In genomic region chr19:20836055-20836845, GRCm38 (mm10) we compare ENCODE assay signal across 11 mouse cellular contexts.
DNase-seq lines count a peak whose midpoint lies in the region; ATAC-seq and TF ChIP-seq lines count a peak whose summit lies in the region.
"Had no signal": no experiment of that assay in that cellular context is flagged by ENCODE, and none has a peak within 500 bp of the region (broad histone marks: within the 10 kb centered on the region; RNA-seq: fewer than 3 reads in every experiment).

No protein-coding gene starts in this region.

- H3K4me2 ChIP-seq in lung, embryonic 15.5 days: no peak overlapping the region
- no peak overlapping the region for H3K4me2 ChIP-seq in heart, postnatal 0 days (ENCODE audit: low read depth, low read length)
- H3K4me2 ChIP-seq: heart, embryonic 13.5 days; liver, embryonic 13.5 days had no signal

- H3K9me3 ChIP-seq in lung, embryonic 15.5 days: no peaks in the 10 kb centered on the region
- H3K9me3 ChIP-seq in heart, postnatal 0 days (replicated peaks; ENCODE audit: control insufficient read depth, low read length): no peaks in the 10 kb centered on the region
- H3K9me3 ChIP-seq: liver, embryonic 13.5 days had no signal

- no peak overlapping the region for H3K27ac ChIP-seq in lung, embryonic 15.5 days
- no peak overlapping the region for H3K27ac ChIP-seq in heart, postnatal 0 days (ENCODE audit: low read depth)
- H3K27ac ChIP-seq: heart, embryonic 13.5 days; liver, embryonic 13.5 days had no signal

- TF ChIP-seq CTCF in heart, postnatal 0 days (IDR thresholded peaks at IDR 0.05; ENCODE audit: low read depth): no peak

- DNase-seq in frontal cortex, postnatal 25 days (ENCODE audit: low spot score in 2 of 2): no peak
- DNase-seq in lung, postnatal 25 days (ENCODE audit: low spot score): no peak
- peak; percentile 41 for DNase-seq in heart, postnatal 0 days (ENCODE audit: low spot score)
- DNase-seq in skeletal muscle tissue, adult 2 months (ENCODE audit: low read depth, low spot score): peak; percentile 9
- DNase-seq in c-Kit-positive CD71-positive TER-119-positive erythroid progenitor cells, embryonic 14.5 days (ENCODE audit: low spot score): no peak
- no peak for DNase-seq in thymus, postnatal 36 days
- DNase-seq: liver, embryonic 13.5 days; right cerebral cortex, adult 18-20 months had no signal

- no peak overlapping the region for H3K4me3 ChIP-seq in lung, embryonic 15.5 days
- no peak overlapping the region for H3K4me3 ChIP-seq in heart, postnatal 0 days (ENCODE audit: low read depth, low read length)
- H3K4me3 ChIP-seq: heart, embryonic 13.5 days; liver, embryonic 13.5 days had no signal

- no peaks in the 10 kb centered on the region for H3K4me1 ChIP-seq in lung, embryonic 15.5 days
- no peaks in the 10 kb centered on the region; the same call in 1 of the 2 replicates for H3K4me1 ChIP-seq in heart, postnatal 0 days (ENCODE audit: control insufficient read depth, insufficient read depth)
- H3K4me1 ChIP-seq: liver, embryonic 13.5 days had no signal

- WGBS in lung, embryonic 15.5 days: 55% methylated on average over 9 of the region's 9 CpGs
- WGBS in heart, postnatal 0 days: 40% methylated on average over 9 of the region's 9 CpGs

- 0 out of 2 replicates have a peak, but pooled peaks have one; percentile 31 for ATAC-seq in frontal cortex, adult (ENCODE audit: low TSS enrichment)
- ATAC-seq in lung, embryonic 15.5 days (ENCODE audit: borderline replicate concordance, extremely low read depth, low FRiP score, low TSS enrichment): peak; percentile 92; the same call in 1 of the 2 replicates
- peak; percentile 68 for ATAC-seq in heart, postnatal 0 days (ENCODE audit: insufficient read depth, low read depth)

- no peaks in the 10 kb centered on the region for H3K36me3 ChIP-seq in lung, embryonic 15.5 days
- no peaks in the 10 kb centered on the region for H3K36me3 ChIP-seq in heart, postnatal 0 days (replicated peaks; ENCODE audit: control insufficient read depth, insufficient read depth, low read length)
- H3K36me3 ChIP-seq: heart, embryonic 13.5 days; liver, embryonic 13.5 days had no signal

- no peak for TF ChIP-seq EP300 in heart, postnatal 0 days (IDR thresholded peaks at IDR 0.05; ENCODE audit: low read depth)

- H3K9ac ChIP-seq in lung, embryonic 15.5 days: no peak overlapping the region
- H3K9ac ChIP-seq in heart, postnatal 0 days (replicated peaks; ENCODE audit: low read depth, low read length): no peak overlapping the region
- H3K9ac ChIP-seq: heart, embryonic 13.5 days; liver, embryonic 13.5 days had no signal

- H3K27me3 ChIP-seq in lung, embryonic 15.5 days: no peaks in the 10 kb centered on the region
- no peaks in the 10 kb centered on the region for H3K27me3 ChIP-seq in heart, postnatal 0 days (ENCODE audit: control insufficient read depth, insufficient read depth, low read length)
- H3K27me3 ChIP-seq: heart, embryonic 13.5 days; liver, embryonic 13.5 days had no signal

Comparison
In these comparisons a context has a peak if more than half of its experiments do, and no peak if none do; other contexts are left out.
1. ATAC-seq: peak in every context shown above with its lines; median percentile 92 in lung, embryonic 15.5 days; 68 in heart, postnatal 0 days; 31 in frontal cortex, adult.
2. DNase-seq: peak in heart, postnatal 0 days (single experiment) and skeletal muscle tissue, adult 2 months (single experiment); none in frontal cortex, postnatal 25 days (0 of 2), lung, postnatal 25 days (single experiment), c-Kit-positive CD71-positive TER-119-positive erythroid progenitor cells, embryonic 14.5 days (single experiment) and thymus, postnatal 36 days (0 of 2).